Mouse (Mus musculus) liver, postnatal 0 days (tissue): ENCODE measurements around the gene Igsf11.

Experiments
- CTCF ChIP-seq: sonication (generic); IDR thresholded peaks from 2 replicates; pipeline ENCODE4 v1.5.1; 2016; ENCODE audit warnings: antibody characterized with exemption, low read depth
- EP300 ChIP-seq: IDR thresholded peaks from 2 replicates; pipeline ENCODE4 v1.6.1; 2016; ENCODE audit warnings: antibody characterized with exemption, low read depth, mild to moderate bottlenecking

DNA sequence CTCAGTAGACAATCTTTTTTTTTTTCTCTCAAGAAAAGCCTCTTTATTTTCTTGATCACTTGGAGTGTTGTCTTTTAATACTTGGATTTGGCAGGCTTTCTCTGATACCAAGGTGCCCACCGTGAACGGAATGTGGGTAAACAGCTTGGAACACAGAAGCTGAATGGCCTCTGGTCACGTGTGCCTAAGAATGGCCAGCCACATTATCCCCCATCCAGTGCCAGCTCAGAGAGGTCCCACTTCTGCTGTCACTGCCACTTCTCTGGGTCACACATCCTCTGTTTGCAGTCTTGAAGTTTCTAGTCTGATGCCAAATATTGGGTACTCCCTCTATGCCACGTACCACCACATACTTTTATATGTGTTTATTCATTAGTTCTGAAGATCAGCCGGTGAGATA lies 28.0 kb downstream of the Igsf11 start:
- no peak for TF ChIP-seq EP300
- TF ChIP-seq CTCF: no peak
